Mouse (Mus musculus) CD4-positive, CD25-positive, alpha-beta regulatory T cell, adult 9 weeks (primary cell): ENCODE results near the gene Rab21. TPM values are rescaled to one million over a fixed set of nuclear protein-coding genes. Genes with fewer than 3 reads are reported as not detected.

Experiments used
- polyA plus RNA-seq: library from polyadenylated mRNA; unstranded; fragments of 100-300 nt; shearing (Covaris generic); gene quantifications from one replicate; pipeline ENCODE4 v1.2.1, GENCODE M21; 2017

The Rab21 gene
- polyA plus RNA-seq, result 4.2 TPM

DNA sequence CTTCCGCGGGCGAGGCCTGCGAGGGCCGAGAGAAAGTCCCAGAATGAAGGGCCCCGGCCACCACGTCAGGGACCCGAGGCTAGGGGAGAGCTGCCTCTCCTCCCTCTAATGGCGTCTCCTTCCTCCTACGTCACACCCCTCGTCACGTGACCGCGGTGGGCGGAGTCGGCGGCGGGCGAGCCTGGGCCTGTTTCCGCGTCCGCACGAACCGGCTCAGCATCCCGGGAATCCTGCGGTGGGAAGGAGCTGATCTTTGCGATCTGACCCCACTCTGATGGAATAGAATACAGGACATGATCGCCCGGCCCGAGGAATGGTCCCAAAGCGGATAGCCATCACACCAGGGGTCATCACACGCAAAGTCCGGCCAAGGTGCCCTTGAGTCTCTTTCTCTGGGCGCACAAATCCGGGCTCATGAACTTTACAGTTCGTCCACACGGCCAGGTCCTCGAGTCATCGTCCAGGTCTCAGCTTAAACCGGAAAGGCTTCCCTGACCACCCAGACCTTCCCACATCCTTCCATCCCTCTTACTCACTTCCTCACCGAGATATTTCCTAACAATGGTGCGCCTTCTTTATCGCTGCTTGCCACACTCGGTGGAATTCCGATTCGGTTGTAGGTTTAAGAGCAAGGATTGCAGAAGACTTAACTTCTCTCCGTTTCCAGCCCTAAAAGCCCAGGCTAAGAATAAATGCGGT lies at the start of gene Rab21:
Rab21 (minus strand) TSS at position 122 of the 699 bp plus-strand sequence.

DNA sequence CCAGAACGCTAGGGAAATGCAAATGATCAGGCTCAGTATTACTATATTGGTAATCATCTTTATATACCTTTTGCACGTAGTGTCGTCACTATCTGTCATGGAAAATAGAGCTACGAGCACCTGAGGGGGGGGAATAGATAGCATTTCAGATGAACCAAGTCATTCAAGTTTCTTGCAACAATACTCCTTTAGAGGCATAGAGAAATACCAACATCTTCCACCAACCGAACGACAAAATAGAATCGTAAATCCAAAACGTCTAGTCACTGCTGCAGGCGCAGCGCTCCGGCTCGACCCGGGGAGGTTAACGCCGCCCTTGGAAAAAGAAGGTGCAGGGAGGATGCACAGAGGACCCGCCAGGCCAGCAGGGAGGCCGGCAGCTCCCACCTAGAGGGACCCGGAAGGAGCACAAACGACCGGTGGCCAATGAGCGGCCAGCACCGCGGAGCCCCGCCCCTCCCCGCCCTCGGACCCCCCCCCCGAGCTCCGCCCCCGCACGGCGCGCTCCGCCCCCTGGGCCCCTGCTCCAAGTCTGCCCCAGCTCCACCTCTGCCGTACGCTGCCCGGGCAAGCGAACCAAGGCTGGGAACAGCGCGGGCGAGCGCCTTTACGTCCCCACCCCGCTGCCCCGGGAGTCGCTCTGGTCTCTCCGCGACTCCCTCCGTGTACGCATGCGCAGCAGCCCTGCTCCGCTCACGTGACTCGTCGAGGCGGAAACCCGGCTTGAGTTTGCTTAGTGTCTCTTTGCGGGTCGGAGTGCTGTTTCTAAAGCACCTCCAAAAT lies 46.6 kb upstream of the Rab21 start, which contains the start of gene Tmem19:
Tmem19 (minus strand) TSS at position 662 of the 783 bp plus-strand sequence.

DNA sequence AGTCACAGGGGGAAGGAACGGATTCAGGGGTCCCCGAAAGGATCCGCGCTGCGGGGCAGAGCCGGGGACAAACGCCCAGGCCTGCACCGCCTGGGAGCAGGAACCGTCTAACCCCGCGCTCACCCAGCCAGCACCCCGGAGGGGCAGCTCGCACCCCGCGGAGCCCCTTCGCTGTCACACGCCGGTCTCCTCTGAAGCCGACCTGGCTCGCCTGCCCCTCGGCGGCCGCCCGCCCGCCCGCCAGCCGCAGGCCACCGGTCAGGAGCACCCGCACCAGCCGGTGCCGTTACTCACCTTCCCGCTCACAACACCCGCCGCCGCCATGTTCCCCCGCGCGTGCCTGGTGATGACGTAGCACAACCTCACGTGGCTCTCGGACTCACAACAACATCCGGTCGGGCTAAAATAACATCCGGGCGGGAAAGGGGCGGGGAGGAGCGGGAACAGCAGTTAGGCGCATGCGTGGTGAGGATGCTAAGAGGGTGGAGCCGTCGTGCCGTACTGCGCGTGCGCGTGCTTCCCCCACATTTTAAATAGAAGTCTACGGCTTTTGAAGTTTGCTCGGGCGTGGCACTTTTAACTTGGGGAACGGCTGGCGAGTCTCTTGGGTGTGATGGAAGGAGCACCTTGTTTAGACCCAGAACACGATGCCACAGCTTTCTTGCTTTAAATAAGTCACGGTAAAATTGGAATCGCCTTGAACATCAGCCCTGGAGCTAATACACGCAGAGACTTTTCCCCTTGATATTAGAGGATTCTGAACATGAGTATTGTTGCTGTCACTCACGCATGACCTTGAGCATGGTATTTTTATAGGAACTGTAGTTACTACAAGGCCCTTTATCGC lies 64.1 kb downstream of the Rab21 start, which contains the start of gene Tbc1d15:
Tbc1d15 (minus strand) TSS at position 380 of the 847 bp plus-strand sequence.

Other genes with a start within 250 kb of the Rab21 start
- gene Tph2, start 130.6 kb downstream of the Rab21 start, polyA plus RNA-seq, result not detected
- gene Tbc1d15, start 64.1 kb downstream of the Rab21 start, polyA plus RNA-seq, result 140 TPM
- 72.5 TPM for gene Tmem19, start 46.9 kb upstream of the Rab21 start, polyA plus RNA-seq
- gene Thap2, start 68.8 kb upstream of the Rab21 start, polyA plus RNA-seq, result 17.4 TPM
- gene Zfc3h1, start 69.4 kb upstream of the Rab21 start, polyA plus RNA-seq, result 27.7 TPM